Mouse (Mus musculus) heart, embryonic 14.5 days (tissue): ENCODE data around the gene Col19a1. TPM values are rescaled to one million over a fixed set of nuclear protein-coding genes. Genes with fewer than 3 reads are reported as not detected.

Source experiments
- ATAC-seq: fragments of 200-750 bp; cut with Nextera tagmentation; 2 replicates; pipeline ENCODE4 v1.8.0; 2017; ENCODE audit warnings: low read depth, moderate TSS enrichment; ENCODE audit not compliant: insufficient number of reproducible peaks, insufficient read depth, low FRiP score
- H3K27ac ChIP-seq, 2 experiments: fragments of 200-500 bp in 1 of 2; fragments of 300-500 bp in 1 of 2; sonication (generic) in 1 of 2; replicated peaks in 1 of 2; 2 replicates each; pipeline ENCODE4 v1.5.1; 2012 to 2014; ENCODE audit warnings: low read depth in 2 of 2, low read length in 2 of 2, control low read depth in 1 of 2, mild to moderate bottlenecking in 1 of 2, mixed read lengths in 1 of 2; ENCODE audit not compliant: control insufficient read depth in 1 of 2, insufficient read depth in 1 of 2
- H3K27me3 ChIP-seq: fragments of 300-500 bp; sonication (generic); 2 replicates; pipeline ENCODE4 v1.6.1; 2014; ENCODE audit warnings: mild to moderate bottlenecking, low read length, control low read depth; ENCODE audit not compliant: control insufficient read depth, insufficient read depth
- H3K36me3 ChIP-seq: fragments of 300-500 bp; sonication (generic); 2 replicates; pipeline ENCODE4 v1.6.1; 2014; ENCODE audit warnings: mild to moderate bottlenecking, control low read depth, low read length, mixed read lengths; ENCODE audit not compliant: control insufficient read depth, insufficient read depth
- H3K4me1 ChIP-seq, 2 experiments: fragments of 200-500 bp in 1 of 2; fragments of 300-500 bp in 1 of 2; sonication (generic) in 1 of 2; 2 replicates each; pipeline ENCODE4 v1.6.1; 2012 to 2014; ENCODE audit warnings: low read length in 2 of 2, control low read depth in 1 of 2, mixed read lengths in 1 of 2; ENCODE audit not compliant: control insufficient read depth in 2 of 2, insufficient read depth in 2 of 2
- H3K4me2 ChIP-seq: fragments of 300-500 bp; sonication (generic); 2 replicates; pipeline ENCODE4 v1.6.1; 2014; ENCODE audit warnings: mild to moderate bottlenecking, low read length
- H3K4me3 ChIP-seq, 2 experiments: fragments of 200-500 bp in 1 of 2; fragments of 300-500 bp in 1 of 2; sonication (generic) in 1 of 2; 2 replicates each; pipeline ENCODE4 v1.5.1; 2012 to 2014; ENCODE audit warnings: low read length in 2 of 2, mild to moderate bottlenecking in 2 of 2, control low read depth in 1 of 2, low read depth in 1 of 2, moderate library complexity in 1 of 2; ENCODE audit not compliant: control insufficient read depth in 1 of 2, insufficient read depth in 1 of 2
- H3K9ac ChIP-seq: fragments of 300-500 bp; sonication (generic); 2 replicates; pipeline ENCODE4 v1.6.1; 2014; ENCODE audit warnings: mild to moderate bottlenecking, low read length
- H3K9me3 ChIP-seq: fragments of 300-500 bp; sonication (generic); 2 replicates; pipeline ENCODE4 v1.6.1; 2016; ENCODE audit warnings: low read length, control low read depth; ENCODE audit not compliant: control insufficient read depth
- WGBS: fragments of 180-500 bp; shearing (Covaris S2); extraction: QIAGEN DNeasy Blood & Tissue Kit; methylation state at CpG from one replicate; pipeline ENCODE4 v1.1.7; 2014; 5-methylcytosine and 5-hydroxymethylcytosine counted together
- polyA plus RNA-seq: library from polyadenylated mRNA; unstranded; fragments of >200 nt; fragmentation: Nextera tagmentation; extraction: Ambion mirVana; gene quantifications from 2 replicates; pipeline ENCODE4 v1.2.1, GENCODE M21; 2014

Gene Col19a1
- polyA plus RNA-seq, 1 experiment from 2014 or later = not detected

- H3K9ac ChIP-seq = no peak overlapping the region
- no peak for ATAC-seq
- H3K4me1 ChIP-seq = no peaks in the 10 kb centered on the region
- WGBS = 79% methylated on average over 10 of the region's 10 CpGs
- no peaks in the 10 kb centered on the region for H3K9me3 ChIP-seq
- no peaks in the 10 kb centered on the region for H3K27me3 ChIP-seq
- no peak overlapping the region for H3K4me3 ChIP-seq
- H3K4me2 ChIP-seq = no peak overlapping the region
- no peaks in the 10 kb centered on the region for H3K36me3 ChIP-seq
- no peak overlapping the region for H3K27ac ChIP-seq
These were observed 249.6 kb downstream of the Col19a1 start for GRCm38 (mm10) chr1:24337556-24338275.

- WGBS = 71% methylated on average over 3 of the region's 3 CpGs
- Histone ChIP-seq H3K9ac (no peak overlapping the region), H3K4me3 (no peak overlapping the region), H3K4me1 (no peaks in the 10 kb centered on the region), H3K9me3 (no peaks in the 10 kb centered on the region), H3K27me3 (no peaks in the 10 kb centered on the region), H3K4me2 (no peak overlapping the region), H3K27ac (no peak overlapping the region), H3K36me3 (no peaks in the 10 kb centered on the region)
- ATAC-seq = no peak
These were observed 251.2 kb downstream of the Col19a1 start for GRCm38 (mm10) chr1:24336051-24336450.

- Histone ChIP-seq H3K27ac (no peak overlapping the region), H3K4me3 (no peak overlapping the region), H3K4me2 (no peak overlapping the region), H3K9ac (no peak overlapping the region), H3K9me3 (no peaks in the 10 kb centered on the region), H3K36me3 (no peaks in the 10 kb centered on the region), H3K4me1 (no peaks in the 10 kb centered on the region), H3K27me3 (no peaks in the 10 kb centered on the region)
- no peak for ATAC-seq
- 80% methylated on average over 6 of the region's 6 CpGs for WGBS
These were observed 270.2 kb downstream of the Col19a1 start for GRCm38 (mm10) chr1:24316961-24317589.

- Histone ChIP-seq H3K36me3 (no peaks in the 10 kb centered on the region), H3K9me3 (no peaks in the 10 kb centered on the region), H3K4me2 (no peak overlapping the region), H3K27me3 (no peaks in the 10 kb centered on the region), H3K4me1 (no peaks in the 10 kb centered on the region), H3K4me3 (no peak overlapping the region), H3K9ac (no peak overlapping the region), H3K27ac (no peak overlapping the region)
- ATAC-seq = no peak
- 73% methylated on average over 3 of the region's 3 CpGs for WGBS
These were observed 270.8 kb downstream of the Col19a1 start for GRCm38 (mm10) chr1:24316490-24316889.

- H3K4me3 ChIP-seq = no peak overlapping the region
- H3K36me3 ChIP-seq = no peaks in the 10 kb centered on the region
- no peak overlapping the region for H3K9ac ChIP-seq
- 82% methylated on average over 4 of the region's 4 CpGs for WGBS
- no peaks in the 10 kb centered on the region for H3K27me3 ChIP-seq
- no peak overlapping the region for H3K4me2 ChIP-seq
- H3K27ac ChIP-seq = no peak overlapping the region
- H3K9me3 ChIP-seq = no peaks in the 10 kb centered on the region
- H3K4me1 ChIP-seq = no peaks in the 10 kb centered on the region
- ATAC-seq = no peak
These were observed 276.4 kb downstream of the Col19a1 start for GRCm38 (mm10) chr1:24310847-24311246.

GRCm38 (mm10) chr1:24310193-24310592 is 277.1 kb downstream of the Col19a1 start:
- 55% methylated on average over 2 of the region's 2 CpGs for WGBS
- Histone ChIP-seq H3K36me3 (no peaks in the 10 kb centered on the region), H3K9me3 (no peaks in the 10 kb centered on the region), H3K27ac (no peak overlapping the region), H3K4me2 (no peak overlapping the region), H3K27me3 (no peaks in the 10 kb centered on the region), H3K9ac (no peak overlapping the region), H3K4me3 (no peak overlapping the region), H3K4me1 (no peaks in the 10 kb centered on the region)
- ATAC-seq = no peak

GRCm38 (mm10) chr1:24303077-24303476 is 284.2 kb downstream of the Col19a1 start:
- Histone ChIP-seq H3K27ac (no peak overlapping the region), H3K9me3 (no peaks in the 10 kb centered on the region), H3K4me1 (no peaks in the 10 kb centered on the region), H3K27me3 (no peaks in the 10 kb centered on the region), H3K36me3 (no peaks in the 10 kb centered on the region), H3K4me3 (no peak overlapping the region), H3K9ac (no peak overlapping the region), H3K4me2 (no peak overlapping the region)
- ATAC-seq = no peak
- 79% methylated on average over 7 of the region's 7 CpGs for WGBS

GRCm38 (mm10) chr1:24302674-24303073 is 284.6 kb downstream of the Col19a1 start:
- WGBS = 12% methylated on average over 8 of the region's 8 CpGs
- H3K36me3 ChIP-seq = no peaks in the 10 kb centered on the region
- no peak overlapping the region for H3K27ac ChIP-seq
- H3K4me1 ChIP-seq = no peaks in the 10 kb centered on the region
- no peak overlapping the region for H3K4me3 ChIP-seq
- no peak for ATAC-seq
- H3K9me3 ChIP-seq = no peaks in the 10 kb centered on the region
- H3K9ac ChIP-seq = no peak overlapping the region
- no peaks in the 10 kb centered on the region for H3K27me3 ChIP-seq
- no peak overlapping the region for H3K4me2 ChIP-seq
